Mouse (Mus musculus): Measurements from ENCODE around the gene Hba-x.

Hba-x gene

GRCm38 (mm10) chr11:32276347-32276746 is at the start of gene Hba-x:
TSS of gene Hba-x (plus strand) at chr11:32276400.
- H3K27me3 ChIP-seq (ENCODE audit: control insufficient read depth, insufficient read depth, low read length, poor library complexity, severe bottlenecking) = no peaks in the 10 kb centered on the region
- H3K36me3 ChIP-seq (ENCODE audit: control insufficient read depth, insufficient read depth, low read length, poor library complexity, severe bottlenecking) = no peaks in the 10 kb centered on the region
- DNase-seq (ENCODE audit: low read depth, low spot score) = no peak

GRCm38 (mm10) chr11:32227041-32227440 is 49.2 kb upstream of the Hba-x start:
- Histone ChIP-seq H3K36me3 (ENCODE audit: control insufficient read depth, insufficient read depth, low read length, poor library complexity, severe bottlenecking) (no peaks in the 10 kb centered on the region; the same call in none of the 2 replicates), H3K27me3 (ENCODE audit: control insufficient read depth, insufficient read depth, low read length, poor library complexity, severe bottlenecking) (no peaks in the 10 kb centered on the region)
- DNase-seq (ENCODE audit: low read depth, low spot score) = no peak

- DNase-seq (ENCODE audit: low read depth, low spot score) = no peak
- H3K36me3 ChIP-seq (ENCODE audit: control insufficient read depth, insufficient read depth, low read length, poor library complexity, severe bottlenecking) = peaks cover 1% of the 10 kb centered on the region
- H3K27me3 ChIP-seq (ENCODE audit: control insufficient read depth, insufficient read depth, low read length, poor library complexity, severe bottlenecking) = no peaks in the 10 kb centered on the region
Measured at GRCm38 (mm10) chr11:32227555-32227954, 48.6 kb upstream of the Hba-x start.

- Histone ChIP-seq H3K36me3 (ENCODE audit: control insufficient read depth, insufficient read depth, low read length, poor library complexity, severe bottlenecking) (peaks cover 1% of the 10 kb centered on the region), H3K27me3 (ENCODE audit: control insufficient read depth, insufficient read depth, low read length, poor library complexity, severe bottlenecking) (no peaks in the 10 kb centered on the region)
- no peak for DNase-seq (ENCODE audit: low read depth, low spot score)
Measured at GRCm38 (mm10) chr11:32228292-32228845, 47.8 kb upstream of the Hba-x start.

- Histone ChIP-seq H3K27me3 (ENCODE audit: control insufficient read depth, insufficient read depth, low read length, poor library complexity, severe bottlenecking) (no peaks in the 10 kb centered on the region), H3K36me3 (ENCODE audit: control insufficient read depth, insufficient read depth, low read length, poor library complexity, severe bottlenecking) (peaks cover 5% of the 10 kb centered on the region)
- DNase-seq (ENCODE audit: low read depth, low spot score) = no peak
Measured at GRCm38 (mm10) chr11:32230220-32230619, 46.0 kb upstream of the Hba-x start.

- Histone ChIP-seq H3K36me3 (ENCODE audit: control insufficient read depth, insufficient read depth, low read length, poor library complexity, severe bottlenecking) (peaks cover 5% of the 10 kb centered on the region), H3K27me3 (ENCODE audit: control insufficient read depth, insufficient read depth, low read length, poor library complexity, severe bottlenecking) (no peaks in the 10 kb centered on the region)
- no peak for DNase-seq (ENCODE audit: low read depth, low spot score)
Measured at GRCm38 (mm10) chr11:32231125-32231524, 45.1 kb upstream of the Hba-x start.

GRCm38 (mm10) chr11:32232848-32233247 is 43.4 kb upstream of the Hba-x start:
- no peak for DNase-seq (ENCODE audit: low read depth, low spot score)
- H3K27me3 ChIP-seq (ENCODE audit: control insufficient read depth, insufficient read depth, low read length, poor library complexity, severe bottlenecking) = no peaks in the 10 kb centered on the region

GRCm38 (mm10) chr11:32233895-32234294 is 42.3 kb upstream of the Hba-x start:
- peaks cover 6% of the 10 kb centered on the region for H3K36me3 ChIP-seq (ENCODE audit: control insufficient read depth, insufficient read depth, low read length, poor library complexity, severe bottlenecking)
- DNase-seq (ENCODE audit: low read depth, low spot score) = no peak
- H3K27me3 ChIP-seq (ENCODE audit: control insufficient read depth, insufficient read depth, low read length, poor library complexity, severe bottlenecking) = no peaks in the 10 kb centered on the region

More at GRCm38 (mm10) chr11:32232848-32233247, 43.4 kb upstream of the Hba-x start:
- H3K36me3 ChIP-seq (ENCODE audit: control insufficient read depth, insufficient read depth, low read length, poor library complexity, severe bottlenecking) = peaks cover 6% of the 10 kb centered on the region

- Histone ChIP-seq H3K36me3 (ENCODE audit: control insufficient read depth, insufficient read depth, low read length, poor library complexity, severe bottlenecking) (peaks cover 6% of the 10 kb centered on the region), H3K27me3 (ENCODE audit: control insufficient read depth, insufficient read depth, low read length, poor library complexity, severe bottlenecking) (no peaks in the 10 kb centered on the region)
- no peak for DNase-seq (ENCODE audit: low read depth, low spot score)
Measured at GRCm38 (mm10) chr11:32234816-32235485, 41.2 kb upstream of the Hba-x start.

GRCm38 (mm10) chr11:32235646-32236045 is 40.6 kb upstream of the Hba-x start:
- Histone ChIP-seq H3K27me3 (ENCODE audit: control insufficient read depth, insufficient read depth, low read length, poor library complexity, severe bottlenecking) (no peaks in the 10 kb centered on the region), H3K36me3 (ENCODE audit: control insufficient read depth, insufficient read depth, low read length, poor library complexity, severe bottlenecking) (peaks cover 6% of the 10 kb centered on the region)
- DNase-seq (ENCODE audit: low read depth, low spot score) = no peak

- no peaks in the 10 kb centered on the region for H3K27me3 ChIP-seq (ENCODE audit: control insufficient read depth, insufficient read depth, low read length, poor library complexity, severe bottlenecking)
- H3K36me3 ChIP-seq (ENCODE audit: control insufficient read depth, insufficient read depth, low read length, poor library complexity, severe bottlenecking) = peaks cover 8% of the 10 kb centered on the region
- no peak for DNase-seq (ENCODE audit: low read depth, low spot score)
Measured at GRCm38 (mm10) chr11:32236132-32236531, 40.1 kb upstream of the Hba-x start.

GRCm38 (mm10) chr11:32236712-32237410 is 39.3 kb upstream of the Hba-x start:
- H3K36me3 ChIP-seq (ENCODE audit: control insufficient read depth, insufficient read depth, low read length, poor library complexity, severe bottlenecking) = peaks cover 9% of the 10 kb centered on the region; the same call in 1 of the 2 replicates
- H3K27me3 ChIP-seq (ENCODE audit: control insufficient read depth, insufficient read depth, low read length, poor library complexity, severe bottlenecking) = no peaks in the 10 kb centered on the region
- peak; percentile 48 for DNase-seq (ENCODE audit: low read depth, low spot score)

GRCm38 (mm10) chr11:32237411-32237795 is 38.8 kb upstream of the Hba-x start:
- no peak for DNase-seq (ENCODE audit: low read depth, low spot score)

GRCm38 (mm10) chr11:32238093-32238860 is 37.9 kb upstream of the Hba-x start:
- no peaks in the 10 kb centered on the region for H3K27me3 ChIP-seq (ENCODE audit: control insufficient read depth, insufficient read depth, low read length, poor library complexity, severe bottlenecking)
- DNase-seq (ENCODE audit: low read depth, low spot score) = peak; percentile 88
- peaks cover 8% of the 10 kb centered on the region; the same call in 1 of the 2 replicates for H3K36me3 ChIP-seq (ENCODE audit: control insufficient read depth, insufficient read depth, low read length, poor library complexity, severe bottlenecking)

More at GRCm38 (mm10) chr11:32237411-32237795, 38.8 kb upstream of the Hba-x start:
- Histone ChIP-seq H3K36me3 (ENCODE audit: control insufficient read depth, insufficient read depth, low read length, poor library complexity, severe bottlenecking) (peaks cover 8% of the 10 kb centered on the region; the same call in 1 of the 2 replicates), H3K27me3 (ENCODE audit: control insufficient read depth, insufficient read depth, low read length, poor library complexity, severe bottlenecking) (no peaks in the 10 kb centered on the region)
